Mouse (Mus musculus) common myeloid progenitor, adult 5-6 weeks (primary cell): ENCODE measurements around the gene Cmtm8. TPM values are rescaled to one million over a fixed set of nuclear protein-coding genes. Genes with fewer than 3 reads are reported as not detected.

Source experiments
- ATAC-seq: replicated peaks from 2 replicates; pipeline ENCODE4 v1.8.0; 2016; ENCODE audit warnings: low read depth, mild to moderate bottlenecking, moderate TSS enrichment, inconsistent platforms; ENCODE audit not compliant: poor library complexity, severe bottlenecking
- total RNA-seq: library from RNA; stranded (forward); fragments of 200-1000, 187-1606 nt; gene quantifications from 2 replicates; pipeline ENCODE4 v1.2.3, GENCODE M21; 2017

Cmtm8 gene
- total RNA-seq, 1 experiment from 2014 or later: 3.1 TPM

DNA sequence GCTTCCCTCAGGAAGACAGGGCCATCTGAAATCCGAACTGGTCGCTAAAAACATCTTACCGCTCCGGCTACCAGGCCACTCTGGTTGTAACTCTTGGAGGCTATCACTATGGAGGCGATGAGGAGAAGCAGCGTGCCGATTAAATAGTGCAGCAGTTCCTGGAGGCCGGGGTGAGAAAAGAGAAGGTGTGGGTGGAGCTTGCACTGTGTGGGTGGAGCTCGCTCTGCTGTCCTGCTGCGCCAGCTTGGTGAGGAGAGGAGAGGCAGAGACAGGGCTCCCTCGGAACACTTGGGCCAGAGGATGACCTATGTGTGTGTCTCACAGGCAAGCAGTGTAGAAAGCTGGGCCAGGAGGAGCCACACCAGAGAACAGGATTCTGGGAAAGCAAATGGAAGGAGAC, 82.1 kb downstream of the Cmtm8 start:
- no peak for ATAC-seq

DNA sequence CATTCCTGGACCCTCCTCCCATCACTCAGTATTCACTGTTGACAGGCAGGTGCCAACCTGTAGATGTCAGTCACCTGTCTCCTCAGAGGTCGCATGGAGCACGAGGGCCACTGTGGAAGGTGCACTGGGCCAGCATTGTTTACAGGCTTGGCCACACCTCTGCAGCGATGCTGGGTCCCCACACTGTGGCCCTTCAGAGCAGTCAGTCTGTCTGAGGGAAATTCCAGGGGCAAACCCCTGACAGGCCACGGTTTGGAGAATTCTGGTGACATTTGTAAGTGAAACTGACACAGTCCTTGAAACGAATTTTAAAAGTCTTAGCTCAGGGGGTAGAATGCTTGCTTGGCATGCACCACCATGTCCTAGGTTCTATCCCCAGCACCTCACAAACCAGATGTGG, 83.6 kb downstream of the Cmtm8 start:
- no peak for ATAC-seq

- no peak for ATAC-seq
Observed at GRCm38 (mm10) chr9:114759886-114760285, 84.1 kb downstream of the Cmtm8 start.

DNA sequence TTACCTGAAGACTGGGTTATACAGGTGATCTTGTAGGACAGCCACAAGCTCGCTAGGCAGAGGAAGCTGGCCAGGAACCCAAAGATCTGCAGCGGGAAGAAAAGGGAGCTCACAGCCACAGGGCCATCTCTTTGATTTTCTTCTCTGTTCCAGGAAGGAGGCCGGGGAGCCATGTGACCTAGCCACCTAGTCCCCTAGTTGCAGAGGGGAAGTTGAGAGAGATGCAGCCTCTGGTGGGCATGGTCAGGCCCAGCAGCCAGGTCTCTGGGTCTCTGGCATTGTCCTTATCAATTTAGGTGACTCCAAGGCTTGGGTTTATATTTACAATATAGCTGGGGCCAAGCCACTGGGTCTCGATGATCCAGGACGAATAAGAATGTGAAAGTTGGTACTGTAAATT, 85.2 kb downstream of the Cmtm8 start:
- peak; percentile 29; the same call in 1 of the 2 replicates for ATAC-seq

DNA sequence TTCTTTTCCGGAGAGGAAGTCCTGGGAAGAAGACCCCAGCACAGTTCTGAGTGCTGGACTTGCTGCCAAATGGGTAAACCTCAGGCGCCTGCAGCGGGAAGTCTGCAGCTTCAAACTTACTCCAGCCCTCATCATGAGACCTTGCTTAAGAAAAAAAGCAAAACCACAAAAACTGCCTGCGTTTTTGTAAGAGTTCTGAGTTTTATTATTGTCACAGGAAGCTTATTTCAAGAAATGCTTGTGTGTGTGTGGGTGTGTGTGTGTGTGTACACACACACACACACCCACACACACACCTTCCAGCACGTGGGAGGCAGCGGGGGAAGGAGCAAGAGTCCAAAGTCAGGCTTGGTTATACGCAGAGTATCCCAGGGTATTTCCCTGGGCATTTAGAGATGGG, 85.7 kb downstream of the Cmtm8 start:
- no peak for ATAC-seq

DNA sequence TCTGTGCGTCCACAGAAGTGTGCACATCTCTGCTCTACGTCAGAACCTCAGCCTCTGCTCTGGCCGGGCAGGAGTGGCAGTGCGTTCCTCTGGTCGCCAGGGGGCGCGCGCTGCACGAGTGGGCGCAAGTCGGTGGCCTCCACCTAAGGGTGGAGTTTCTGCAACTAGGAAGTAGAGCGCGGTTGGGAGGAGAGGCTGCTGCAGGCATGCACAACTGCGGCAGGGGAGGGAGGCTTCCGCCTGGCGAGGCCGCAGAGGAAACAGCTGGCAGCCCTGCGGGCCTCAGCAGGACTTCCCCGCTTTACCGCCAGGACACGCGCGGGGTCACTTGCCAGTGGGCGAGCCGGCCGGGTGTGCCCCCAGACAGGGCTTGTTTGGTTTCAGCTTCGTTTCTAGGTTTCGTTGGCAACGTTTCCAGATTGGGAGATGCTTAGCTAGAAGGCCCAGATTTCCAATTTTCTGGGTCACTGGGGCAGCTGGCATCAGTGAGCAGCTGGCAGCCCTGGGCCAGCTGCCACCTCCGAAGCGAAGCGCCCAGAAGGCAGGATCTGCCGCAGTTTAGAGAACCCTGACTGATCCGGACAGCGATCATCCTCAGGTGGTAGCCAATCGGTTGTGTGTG, 91.0 kb downstream of the Cmtm8 start:
- peak; percentile 94 for ATAC-seq

DNA sequence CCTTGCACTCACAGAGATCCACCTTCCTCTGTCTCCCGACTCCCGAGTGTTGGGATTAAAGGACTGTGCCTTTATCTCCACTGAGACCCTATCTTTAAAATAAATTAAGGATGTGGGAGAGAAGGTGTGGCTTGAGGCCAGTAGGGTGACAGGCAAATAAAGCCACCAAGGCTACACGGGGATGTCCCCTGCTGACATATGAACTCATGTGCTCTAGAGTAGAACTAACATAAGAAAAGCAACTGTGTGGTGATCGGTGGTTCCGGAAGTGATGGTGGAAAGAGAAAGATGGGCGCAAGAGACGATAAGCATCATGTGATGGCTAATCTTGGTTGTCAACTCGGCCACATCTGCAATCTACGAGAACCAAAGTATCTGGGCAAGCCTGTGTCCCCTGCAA, 91.6 kb downstream of the Cmtm8 start:
- ATAC-seq: no peak

GRCm38 (mm10) chr9:114751582-114751981, 92.4 kb downstream of the Cmtm8 start:
- no peak for ATAC-seq

- ATAC-seq: no peak
Observed at GRCm38 (mm10) chr9:114747466-114747865, 96.5 kb downstream of the Cmtm8 start.

- no peak for ATAC-seq
Observed at GRCm38 (mm10) chr9:114747012-114747411, 96.9 kb downstream of the Cmtm8 start.

DNA sequence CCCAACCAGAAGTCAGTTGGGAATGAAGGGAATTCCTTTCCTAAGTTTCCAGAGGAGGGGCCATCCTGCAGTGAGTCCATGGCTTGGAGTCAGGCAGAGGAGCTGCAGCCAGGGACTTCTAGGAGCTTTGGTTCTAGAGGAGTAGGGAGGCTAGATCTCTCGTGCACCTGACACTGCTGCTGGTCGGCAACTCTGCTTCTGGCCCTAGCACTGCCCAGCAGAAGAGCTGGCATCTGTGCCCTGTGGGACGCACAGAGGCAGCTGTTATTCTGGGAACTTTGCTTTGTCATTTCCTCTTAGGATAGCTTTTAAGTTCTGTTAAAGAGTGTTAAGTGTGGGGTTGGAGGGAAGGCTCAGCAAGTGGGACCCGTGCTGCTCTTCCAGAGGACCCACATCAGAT, 98.3 kb downstream of the Cmtm8 start:
- peak; percentile 21; the same call in 1 of the 2 replicates for ATAC-seq

DNA sequence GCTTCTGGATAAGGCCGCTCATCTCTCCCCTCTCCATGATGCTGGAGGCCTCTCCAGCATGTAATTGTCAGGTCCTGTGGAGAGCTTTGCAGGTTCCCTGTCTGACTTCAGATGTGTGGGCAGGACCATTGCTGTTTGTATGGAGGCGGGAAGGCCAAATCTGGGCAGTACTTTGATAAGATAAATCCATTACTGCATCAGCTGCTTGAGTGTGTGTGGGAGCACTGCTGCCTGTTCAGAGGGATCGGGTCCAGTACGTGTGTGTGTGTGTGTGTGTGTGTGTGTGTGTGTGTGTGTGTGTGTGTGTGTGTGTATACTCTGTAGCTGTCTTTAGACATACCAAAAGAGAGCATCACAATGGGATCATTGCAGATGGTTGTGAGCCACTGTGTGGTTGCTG, 98.8 kb downstream of the Cmtm8 start:
- no peak for ATAC-seq

DNA sequence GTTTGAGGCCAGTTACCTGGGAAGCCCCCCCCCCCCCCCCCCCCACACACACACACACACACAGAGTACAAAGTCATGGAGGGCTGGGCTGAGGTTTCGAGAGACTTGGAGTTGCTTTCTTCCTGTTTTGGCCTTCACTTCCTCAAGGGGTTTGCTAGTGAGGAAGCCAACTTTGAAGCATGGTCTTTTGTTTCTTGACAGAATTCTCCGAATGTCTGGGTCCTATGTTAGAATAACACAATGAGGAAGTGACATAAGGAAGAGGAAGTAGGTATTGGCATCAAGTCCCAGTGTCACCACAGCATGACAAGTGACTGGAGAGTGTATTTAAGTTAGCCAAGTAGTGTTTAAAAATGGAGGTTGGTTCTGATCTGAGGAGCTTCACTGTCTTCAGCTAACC, 101.2 kb downstream of the Cmtm8 start:
- ATAC-seq: peak; percentile 95

DNA sequence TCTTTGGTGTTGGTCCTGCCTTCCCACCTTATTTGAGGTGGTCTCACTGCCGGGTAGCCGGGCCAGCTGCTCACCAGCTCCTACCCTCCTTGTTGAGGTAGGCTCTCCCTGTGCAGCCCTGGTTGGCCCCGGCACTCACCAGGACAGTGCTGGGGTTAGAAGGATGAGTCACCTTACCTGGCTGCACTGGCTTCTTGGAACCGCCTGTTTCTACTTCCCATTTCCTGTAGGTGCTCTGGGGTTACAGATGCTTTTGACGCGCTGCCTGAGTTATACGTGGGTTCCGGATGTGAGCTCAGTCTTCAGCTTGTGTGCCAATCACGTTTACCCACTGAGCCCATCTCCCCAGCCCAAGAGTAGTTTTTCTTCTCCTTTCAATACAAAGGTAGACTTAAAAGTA, 103.6 kb downstream of the Cmtm8 start:
- ATAC-seq: no peak

Other genes starting within 250 kb of the Cmtm8 start
- gene Cnot10, start 204.0 kb downstream of the Cmtm8 start, total RNA-seq: 43.4 and 57.1 TPM in 2 replicates
- gene Dync1li1, start 155.4 kb downstream of the Cmtm8 start, total RNA-seq: 35.9 and 44.7 TPM in 2 replicates
- gene Cmtm6, start 113.0 kb downstream of the Cmtm8 start, total RNA-seq: 44.6 and 48.3 TPM in 2 replicates
- gene Cmtm7, start 62.3 kb downstream of the Cmtm8 start, total RNA-seq: 433 and 511 TPM in 2 replicates
- gene Gpd1l, start 89.8 kb upstream of the Cmtm8 start, total RNA-seq: 19.0 and 27.6 TPM in 2 replicates
- 0.09 TPM in 1 of 2 replicates, not detected in the other for gene Osbpl10, start 134.4 kb upstream of the Cmtm8 start, total RNA-seq
- gene Rps27rt, start 138.6 kb upstream of the Cmtm8 start, total RNA-seq: 300 and 305 TPM in 2 replicates